Mouse (Mus musculus) ES-E14 (cell line): ENCODE measurements around the gene Cnksr3.

ENCODE experiments used
- CHD2 ChIP-seq: IDR thresholded peaks from 2 replicates; pipeline ENCODE4 v1.6.1; 2014; ENCODE audit warnings: mild to moderate bottlenecking, low read depth, low read length, inconsistent platforms
- HCFC1 ChIP-seq: IDR thresholded peaks from 2 replicates; pipeline ENCODE4 v1.6.1; 2012; ENCODE audit warnings: low read length, inconsistent platforms, borderline replicate concordance; ENCODE audit not compliant: insufficient read depth
- MAFK ChIP-seq: IDR thresholded peaks from 2 replicates; pipeline ENCODE4 v1.6.1; 2014; ENCODE audit warnings: mild to moderate bottlenecking, low read depth, low read length, inconsistent platforms; ENCODE audit not compliant: insufficient read depth
- ZNF384 ChIP-seq: IDR thresholded peaks from 2 replicates; pipeline ENCODE4 v1.6.1; 2012; ENCODE audit warnings: low read depth, low read length, inconsistent platforms

DNA sequence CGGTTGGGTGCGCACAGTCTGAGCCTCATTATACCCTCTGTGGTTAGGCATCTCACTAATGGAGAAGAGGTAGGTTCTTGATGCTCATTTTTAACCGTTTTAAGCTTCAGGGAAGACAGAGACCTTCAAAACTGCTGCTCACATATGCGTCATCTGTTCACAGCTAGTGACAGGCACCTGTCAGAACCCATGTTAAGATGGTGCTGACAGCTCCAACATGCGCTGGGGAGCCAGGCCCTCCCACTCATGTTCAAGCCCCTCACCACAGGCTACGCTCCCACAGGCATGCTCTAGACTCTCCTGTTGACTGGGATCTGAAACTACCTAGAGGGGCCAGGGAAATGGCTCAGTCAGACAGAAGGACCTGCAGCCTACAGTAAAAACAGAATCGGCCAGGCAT, 11.4 kb downstream of the Cnksr3 start:
- no peak for TF ChIP-seq MAFK
- TF ChIP-seq HCFC1: no peak
- TF ChIP-seq ZNF384: no peak
- TF ChIP-seq CHD2: no peak
